Mouse (Mus musculus) effector memory CD4-positive, alpha-beta T cell, adult 5 months (primary cell): ENCODE data around the gene Epha5. TPM values are rescaled to one million over a fixed set of nuclear protein-coding genes. Genes with fewer than 3 reads are reported as not detected.

ENCODE experiments used
- polyA plus RNA-seq: library from polyadenylated mRNA; unstranded; fragments of 100-300 nt; shearing (Covaris generic); gene quantifications from one replicate; pipeline ENCODE4 v1.2.1, GENCODE M21; 2017

Epha5 gene
- polyA plus RNA-seq = 0.11 TPM

GRCm38 (mm10) chr5:84417062-84417879 lies at the start of gene Epha5:
Gene Epha5, minus strand, starts transcription at chr5:84417382.

